Mouse (Mus musculus) embryonic facial prominence, embryonic 10.5 days (tissue): ENCODE results near the gene Igsf10. TPM values are rescaled to one million over a fixed set of nuclear protein-coding genes. Genes with fewer than 3 reads are reported as not detected.

Source experiments
- DNase-seq: peaks from one replicate; pipeline ENCODE4 v3.0.0-alpha.2; 2017; ENCODE audit warnings: low spot score
- H3K27ac ChIP-seq: fragments of 300-500 bp; sonication (generic); replicated peaks from 2 replicates; pipeline ENCODE4 v1.5.1; 2016; ENCODE audit warnings: mild to moderate bottlenecking
- H3K27me3 ChIP-seq: fragments of 300-500 bp; sonication (generic); replicated peaks from 2 replicates; pipeline ENCODE4 v1.6.1; 2016; ENCODE audit warnings: low read depth, mild to moderate bottlenecking; ENCODE audit not compliant: poor library complexity, severe bottlenecking
- H3K36me3 ChIP-seq: fragments of 300-500 bp; sonication (generic); replicated peaks from 2 replicates; pipeline ENCODE4 v1.6.1; 2016; ENCODE audit warnings: mild to moderate bottlenecking, moderate library complexity
- H3K4me1 ChIP-seq: fragments of 300-500 bp; sonication (generic); 2 replicates; pipeline ENCODE4 v1.6.1; 2016
- H3K4me3 ChIP-seq: fragments of 300-500 bp; sonication (generic); 2 replicates; pipeline ENCODE4 v1.5.1; 2016; ENCODE audit warnings: mild to moderate bottlenecking, moderate library complexity
- H3K9me3 ChIP-seq: fragments of 300-500 bp; sonication (generic); 2 replicates; pipeline ENCODE4 v1.6.1; 2016; ENCODE audit warnings: mild to moderate bottlenecking
- WGBS: fragments of 180-500 bp; shearing (Covaris S2); methylation state at CpG from one replicate; pipeline ENCODE4 v1.1.7; 2016; 5-methylcytosine and 5-hydroxymethylcytosine counted together
- polyA plus RNA-seq: library from polyadenylated mRNA; unstranded; fragments of >200 nt; fragmentation: Nextera tagmentation; extraction: Ambion mirVana; gene quantifications from 2 replicates; pipeline ENCODE4 v1.2.1, GENCODE M21; 2016

Gene Igsf10
- polyA plus RNA-seq, 1 experiment from 2014 or later = 5.7 TPM

GRCm38 (mm10) chr3:59321278-59321876, 22.8 kb downstream of the Igsf10 start:
- Histone ChIP-seq H3K27me3 (no peaks in the 10 kb centered on the region), H3K27ac (no peak overlapping the region), H3K4me3 (no peak overlapping the region), H3K36me3 (peaks cover 46% of the 10 kb centered on the region), H3K4me1 (no peaks in the 10 kb centered on the region), H3K9me3 (no peaks in the 10 kb centered on the region)
- peak; percentile 50 for DNase-seq
- WGBS = 46% methylated on average over 7 of the region's 7 CpGs

GRCm38 (mm10) chr3:59316077-59316476, 28.1 kb downstream of the Igsf10 start:
- WGBS = 91% methylated on average over 7 of the region's 7 CpGs
- H3K4me1 ChIP-seq = no peaks in the 10 kb centered on the region
- no peak overlapping the region for H3K27ac ChIP-seq

GRCm38 (mm10) chr3:59312610-59313009, 31.6 kb downstream of the Igsf10 start:
- Histone ChIP-seq H3K9me3 (no peaks in the 10 kb centered on the region), H3K4me3 (no peak overlapping the region), H3K27ac (no peak overlapping the region), H3K36me3 (peaks cover 16% of the 10 kb centered on the region), H3K4me1 (no peaks in the 10 kb centered on the region), H3K27me3 (no peaks in the 10 kb centered on the region)
- DNase-seq = no peak
- WGBS = 86% methylated on average over 10 of the region's 10 CpGs

More at GRCm38 (mm10) chr3:59316077-59316476, 28.1 kb downstream of the Igsf10 start:
- no peak overlapping the region for H3K4me3 ChIP-seq
- peaks cover 42% of the 10 kb centered on the region for H3K36me3 ChIP-seq
- no peak for DNase-seq
- no peaks in the 10 kb centered on the region for H3K27me3 ChIP-seq
- no peaks in the 10 kb centered on the region for H3K9me3 ChIP-seq

- 90% methylated on average over 2 of the region's 2 CpGs for WGBS
- Histone ChIP-seq H3K4me1 (no peaks in the 10 kb centered on the region), H3K27me3 (no peaks in the 10 kb centered on the region), H3K9me3 (no peaks in the 10 kb centered on the region), H3K36me3 (no peaks in the 10 kb centered on the region), H3K27ac (no peak overlapping the region), H3K4me3 (no peak overlapping the region)
- no peak for DNase-seq
Measured at GRCm38 (mm10) chr3:59305518-59305917, 38.7 kb downstream of the Igsf10 start.

GRCm38 (mm10) chr3:59304944-59305343, 39.2 kb downstream of the Igsf10 start:
- Histone ChIP-seq H3K4me1 (no peaks in the 10 kb centered on the region), H3K4me3 (no peak overlapping the region), H3K9me3 (no peaks in the 10 kb centered on the region), H3K27ac (no peak overlapping the region), H3K27me3 (no peaks in the 10 kb centered on the region), H3K36me3 (no peaks in the 10 kb centered on the region)
- no peak for DNase-seq
- 93% methylated on average over 5 of the region's 5 CpGs for WGBS

GRCm38 (mm10) chr3:59297653-59298052, 46.5 kb downstream of the Igsf10 start:
- 80% methylated on average over 16 of the region's 16 CpGs for WGBS
- Histone ChIP-seq H3K9me3 (no peaks in the 10 kb centered on the region), H3K27ac (no peak overlapping the region), H3K4me3 (no peak overlapping the region), H3K4me1 (no peaks in the 10 kb centered on the region), H3K27me3 (no peaks in the 10 kb centered on the region), H3K36me3 (no peaks in the 10 kb centered on the region; the same call in 1 of the 2 replicates)
- no peak for DNase-seq

GRCm38 (mm10) chr3:59296563-59297130, 47.5 kb downstream of the Igsf10 start:
- no peaks in the 10 kb centered on the region for H3K9me3 ChIP-seq
- 93% methylated on average over 5 of the region's 5 CpGs for WGBS

DNA sequence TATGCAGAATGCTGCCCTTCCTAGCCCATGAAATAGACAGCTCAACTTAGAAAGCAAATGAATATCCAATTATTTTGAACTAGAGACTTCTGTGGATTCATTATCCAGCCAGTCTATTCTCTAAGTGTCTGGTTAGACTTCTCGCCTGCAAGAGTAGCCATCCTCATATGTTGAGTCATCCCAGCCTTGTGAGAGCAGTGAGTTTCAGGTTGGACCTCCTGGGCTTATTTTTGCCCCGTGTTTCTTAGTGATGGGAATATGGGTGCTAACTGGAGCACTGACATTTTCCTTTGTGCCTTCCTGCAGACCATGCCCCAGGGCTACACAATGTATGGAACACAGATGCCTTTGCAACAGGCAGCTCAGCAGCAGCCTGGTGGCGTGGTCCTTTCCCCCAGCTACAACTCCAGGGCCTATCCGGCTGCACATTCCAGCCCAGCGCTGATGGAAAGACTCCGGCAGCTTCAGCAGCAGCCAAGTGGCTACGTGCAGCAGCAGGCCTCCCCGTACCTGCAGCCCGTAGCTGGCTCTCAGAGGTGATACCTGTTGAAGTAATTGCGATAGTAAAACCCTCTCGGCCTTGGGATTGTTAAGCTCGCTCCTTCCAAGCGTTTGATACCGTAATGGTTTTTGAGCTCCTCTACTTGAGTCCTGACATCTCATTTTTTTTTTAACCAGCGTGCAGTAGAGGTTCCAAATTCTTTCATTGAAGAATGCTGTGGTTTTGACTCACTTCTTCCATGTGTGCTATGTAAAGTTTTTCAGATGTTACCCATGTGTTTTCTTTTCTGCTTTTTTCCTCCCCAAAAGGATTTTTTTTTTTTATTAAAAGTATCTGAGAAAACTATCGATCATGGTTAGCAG, 48.3 kb downstream of the Igsf10 start:
- Histone ChIP-seq H3K9me3 (no peaks in the 10 kb centered on the region), H3K4me3 (no peak overlapping the region), H3K4me1 (no peaks in the 10 kb centered on the region), H3K27ac (no peak overlapping the region), H3K27me3 (no peaks in the 10 kb centered on the region), H3K36me3 (no peaks in the 10 kb centered on the region; the same call in 1 of the 2 replicates)
- WGBS = 85% methylated on average over 16 of the region's 16 CpGs
- DNase-seq = no peak

More at GRCm38 (mm10) chr3:59296563-59297130, 47.5 kb downstream of the Igsf10 start:
- no peaks in the 10 kb centered on the region; the same call in 1 of the 2 replicates for H3K36me3 ChIP-seq
- no peaks in the 10 kb centered on the region for H3K27me3 ChIP-seq
- H3K4me1 ChIP-seq = no peaks in the 10 kb centered on the region
- no peak for DNase-seq
- no peak overlapping the region for H3K4me3 ChIP-seq
- H3K27ac ChIP-seq = no peak overlapping the region

DNA sequence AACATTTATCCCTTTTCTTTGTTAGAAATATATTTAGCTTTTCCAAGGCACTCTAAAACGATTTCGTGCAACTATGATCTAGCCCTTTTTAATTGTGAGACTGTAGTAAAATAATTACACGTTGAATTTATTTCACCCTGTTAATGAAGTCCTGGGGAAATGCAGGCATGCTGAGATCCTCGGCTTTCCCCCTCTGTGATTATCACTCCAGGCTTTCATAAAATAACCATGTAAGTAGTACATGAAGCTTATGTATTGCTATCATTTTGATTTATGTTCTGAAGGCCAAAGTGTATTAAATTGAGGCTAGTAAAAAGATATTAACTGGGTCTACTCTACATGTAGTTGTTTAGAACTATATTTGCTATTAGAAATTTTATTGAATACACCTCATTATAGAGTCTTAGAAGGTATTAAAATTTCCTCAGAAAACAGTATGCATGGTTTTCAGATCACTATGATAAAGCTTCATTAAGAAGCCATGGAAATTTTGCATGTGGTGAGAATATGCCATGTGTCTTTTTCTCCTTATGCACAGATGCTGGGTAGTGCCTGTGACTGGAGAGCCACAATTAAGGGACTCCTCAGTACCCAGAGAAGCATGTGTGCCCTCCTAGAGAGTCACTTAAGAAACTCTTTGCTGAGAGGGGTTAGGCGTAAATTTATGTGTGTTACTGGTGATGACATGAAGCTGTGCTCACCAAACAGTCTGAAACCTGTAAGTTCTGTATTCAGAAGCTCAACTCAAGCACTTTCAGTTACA, 50.6 kb downstream of the Igsf10 start:
- DNase-seq = no peak
- H3K4me3 ChIP-seq = no peak overlapping the region
- no peak overlapping the region for H3K27ac ChIP-seq
- H3K36me3 ChIP-seq = no peaks in the 10 kb centered on the region; the same call in 1 of the 2 replicates
- H3K9me3 ChIP-seq = no peaks in the 10 kb centered on the region
- WGBS = 87% methylated on average over 5 of the region's 5 CpGs
- no peaks in the 10 kb centered on the region for H3K27me3 ChIP-seq
- H3K4me1 ChIP-seq = no peaks in the 10 kb centered on the region

DNA sequence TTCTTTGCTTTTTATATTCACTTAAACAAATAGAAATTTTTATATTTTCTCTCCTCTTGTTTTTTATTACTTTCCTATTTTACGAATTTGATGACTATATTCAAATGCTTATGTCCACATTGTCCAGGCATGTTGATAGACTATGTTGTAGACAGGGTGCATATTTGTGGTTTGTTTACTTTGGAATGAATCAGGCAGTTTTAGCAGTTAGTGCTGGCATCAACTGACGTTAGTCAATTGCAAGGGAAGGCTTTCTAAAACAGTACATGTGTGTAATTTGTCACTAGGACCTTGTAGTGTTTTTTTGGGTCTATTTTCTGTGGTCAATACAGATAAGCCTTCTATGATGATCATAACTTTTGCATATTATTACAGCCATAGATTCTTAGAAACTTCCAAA, 53.6 kb downstream of the Igsf10 start:
- no peak for DNase-seq
- Histone ChIP-seq H3K36me3 (no peaks in the 10 kb centered on the region), H3K4me3 (no peak overlapping the region), H3K27ac (no peak overlapping the region), H3K9me3 (no peaks in the 10 kb centered on the region), H3K4me1 (no peaks in the 10 kb centered on the region), H3K27me3 (no peaks in the 10 kb centered on the region)
- 79% methylated on average over 2 of the region's 2 CpGs for WGBS

- no peak for DNase-seq
- Histone ChIP-seq H3K36me3 (no peaks in the 10 kb centered on the region), H3K4me3 (no peak overlapping the region), H3K9me3 (no peaks in the 10 kb centered on the region), H3K27ac (no peak overlapping the region), H3K4me1 (peaks cover 20% of the 10 kb centered on the region), H3K27me3 (no peaks in the 10 kb centered on the region)
Measured at GRCm38 (mm10) chr3:59278620-59279019, 65.6 kb downstream of the Igsf10 start.

GRCm38 (mm10) chr3:59278254-59278533, 66.0 kb downstream of the Igsf10 start:
- Histone ChIP-seq H3K4me3 (no peak overlapping the region), H3K9me3 (no peaks in the 10 kb centered on the region), H3K27ac (no peak overlapping the region; the same call in 1 of the 2 replicates), H3K27me3 (no peaks in the 10 kb centered on the region), H3K36me3 (no peaks in the 10 kb centered on the region), H3K4me1 (peaks cover 20% of the 10 kb centered on the region)
- DNase-seq = no peak
- 82% methylated on average over 3 of the region's 3 CpGs for WGBS
